Mouse (Mus musculus) olfactory bulb, adult 2 months (tissue): ENCODE measurements at regions not wholly inside any gene's neighbourhood (a gene's known extent, or its start where the extent isn't known, plus 50 kb on each side); places are given as distances from the start of the nearest gene placed in this dataset.

Source experiments
- CTCF ChIP-seq: fragments of 200-500 bp; IDR thresholded peaks from 2 replicates; pipeline ENCODE4 v1.5.1; 2012; ENCODE audit warnings: low read depth, mild to moderate bottlenecking, low read length, moderate library complexity; ENCODE audit not compliant: insufficient read depth
- POLR2A ChIP-seq: fragments of 200-500 bp; IDR thresholded peaks from 2 replicates; pipeline ENCODE4 v1.6.1; 2012; ENCODE audit warnings: mild to moderate bottlenecking, low read depth, low read length, moderate library complexity; ENCODE audit not compliant: insufficient read depth

- TF ChIP-seq CTCF (no peak), POLR2A (no peak)
Observed at GRCm38 (mm10) chr17:69786985-69787384, 181.9 kb upstream of the Dlgap1 start.
